ENCODE assay signal across 8 mouse cellular contexts in genomic region chr17:28801474-28802005, GRCm38 (mm10). TPM values are rescaled to one million over a fixed set of nuclear protein-coding genes. Genes with fewer than 3 reads are reported as not detected.
DNase-seq lines count a peak whose midpoint lies in the region; ATAC-seq and TF ChIP-seq lines count a peak whose summit lies in the region.

No protein-coding gene starts in this region.

- no peaks in the 10 kb centered on the region for H3K27me3 ChIP-seq in hindbrain, embryonic 11.5 days (ENCODE audit: control insufficient read depth, insufficient read depth, low read length)
- no peaks in the 10 kb centered on the region for H3K27me3 ChIP-seq in lung, postnatal 0 days (replicated peaks; ENCODE audit: insufficient read depth, low read length)

- under 1% methylated on average over 38 of the region's 42 CpGs for WGBS in hindbrain, embryonic 11.5 days
- WGBS in lung, postnatal 0 days: 2% methylated on average over 14 of the region's 42 CpGs

- peaks cover 5% of the 10 kb centered on the region; the same call in 1 of the 2 replicates for H3K36me3 ChIP-seq in hindbrain, embryonic 11.5 days (ENCODE audit: control insufficient read depth, insufficient read depth, low read length)
- H3K36me3 ChIP-seq in lung, postnatal 0 days (ENCODE audit: insufficient read depth, low read length): peaks cover 6% of the 10 kb centered on the region; the same call in 1 of the 2 replicates

- no peak for TF ChIP-seq EP300 in lung, postnatal 0 days (IDR thresholded peaks at IDR 0.05)

- H3K4me3 ChIP-seq in hindbrain, embryonic 11.5 days (ENCODE audit: low read depth, low read length): peak overlapping the region; percentile 73
- H3K4me3 ChIP-seq in lung, postnatal 0 days (ENCODE audit: low read depth, low read length): peak overlapping the region; percentile 96

- peak overlapping the region; percentile 99 for H3K9ac ChIP-seq in hindbrain, embryonic 11.5 days (ENCODE audit: low read depth, low read length)
- H3K9ac ChIP-seq in lung, postnatal 0 days (replicated peaks; ENCODE audit: low read depth): peak overlapping the region; percentile 98

- H3K9me3 ChIP-seq in hindbrain, embryonic 11.5 days (ENCODE audit: control insufficient read depth, low read length): no peaks in the 10 kb centered on the region
- H3K9me3 ChIP-seq in lung, postnatal 0 days (ENCODE audit: low read length): no peaks in the 10 kb centered on the region

- 0 out of 2 replicates have a peak, but pooled peaks cover 3% of the 10 kb centered on the region for H3K4me1 ChIP-seq in hindbrain, embryonic 11.5 days (replicated peaks; ENCODE audit: control insufficient read depth, insufficient read depth, low read length)
- H3K4me1 ChIP-seq in lung, postnatal 0 days (ENCODE audit: insufficient read depth, low read depth, low read length): 0 out of 2 replicates have a peak, but pooled peaks cover 13% of the 10 kb centered on the region

- peak overlapping the region; percentile 72 for H3K4me2 ChIP-seq in hindbrain, embryonic 11.5 days (replicated peaks; ENCODE audit: low read depth, low read length)
- peak overlapping the region; percentile 97 for H3K4me2 ChIP-seq in lung, postnatal 0 days (replicated peaks; ENCODE audit: low read depth, low read length)

- H3K27ac ChIP-seq in hindbrain, embryonic 11.5 days (ENCODE audit: low read depth, low read length): peak overlapping the region; percentile 98
- H3K27ac ChIP-seq in lung, postnatal 0 days (ENCODE audit: low read length): peak overlapping the region; percentile 99

- DNase-seq in NIH3T3 (ENCODE audit: low read depth): peak; percentile 100
- DNase-seq in cerebellum, adult 9-11 months: peak; percentile 99
- peak; percentile 94 to 98 for DNase-seq in frontal cortex, adult 2 months (ENCODE audit: extremely low spot score in 1 of 2, low spot score in 1 of 2)
- peak; percentile 100 for DNase-seq in hindbrain, embryonic 11.5 days (ENCODE audit: low spot score)
- peak; percentile 98 to 99 for DNase-seq in layer of hippocampus, postnatal 10 days (ENCODE audit: low spot score in 2 of 2)
- peak; percentile 99 for DNase-seq in lung, postnatal 0 days (ENCODE audit: low spot score)
- DNase-seq in ovary, postnatal 10 days (ENCODE audit: low spot score): peak; percentile 97
- DNase-seq in thymus, postnatal 0 days (ENCODE audit: low spot score): peak; percentile 99

- ATAC-seq in hindbrain, embryonic 11.5 days (ENCODE audit: low FRiP score): peak; percentile 98
- peak; percentile 99 for ATAC-seq in lung, postnatal 0 days

- TF ChIP-seq CTCF in lung, postnatal 0 days (IDR thresholded peaks at IDR 0.05): no peak

RNA-seq across cellular contexts. Expression of gene Brpf3, which starts 0.7 kb away (rescaled TPM):
- polyA plus RNA-seq in frontal cortex, adult 2 months (2012; rRNA removed): 39.0 and 44.3 TPM in 2 replicates
- polyA plus RNA-seq in hindbrain, embryonic 11.5 days (2014; fragmentation: Nextera tagmentation; extraction: Ambion mirVana): 7.1 and 9.8 TPM in 2 replicates
- 10 to 100 TPM; 37.2 to 37.7 TPM for total RNA-seq in layer of hippocampus, postnatal 10 days (2021)
- polyA plus RNA-seq in lung, postnatal 0 days (2015; fragmentation: Nextera tagmentation; extraction: Ambion mirVana): 6.0 and 6.2 TPM in 2 replicates
- 6.2 and 8.6 TPM in 2 replicates for polyA plus RNA-seq in thymus, postnatal 0 days (2015; fragmentation: Nextera tagmentation; extraction: Ambion mirVana)

RNA-seq across cellular contexts. Expression of gene Mapk13, which starts 32.4 kb away (rescaled TPM):
- polyA plus RNA-seq in frontal cortex, adult 2 months (2012; rRNA removed): 0.88 and 0.92 TPM in 2 replicates
- polyA plus RNA-seq in hindbrain, embryonic 11.5 days (2014; fragmentation: Nextera tagmentation; extraction: Ambion mirVana): 3.3 TPM in 2 replicates
- total RNA-seq in layer of hippocampus, postnatal 10 days (2021): 1 to 10 TPM in 1 of 2 experiments, under 1 TPM in 1; 0.96 to 2.2 TPM
- 46.7 and 46.9 TPM in 2 replicates for polyA plus RNA-seq in lung, postnatal 0 days (2015; fragmentation: Nextera tagmentation; extraction: Ambion mirVana)
- 6.7 and 6.9 TPM in 2 replicates for polyA plus RNA-seq in thymus, postnatal 0 days (2015; fragmentation: Nextera tagmentation; extraction: Ambion mirVana)

RNA-seq across cellular contexts. Expression of gene Pnpla1, which starts 56.7 kb away (rescaled TPM):
- 0.22 and 0.23 TPM in 2 replicates for polyA plus RNA-seq in frontal cortex, adult 2 months (2012; rRNA removed)
- not detected in 2 replicates for polyA plus RNA-seq in hindbrain, embryonic 11.5 days (2014; fragmentation: Nextera tagmentation; extraction: Ambion mirVana)
- under 1 TPM; 0.27 to 0.46 TPM for total RNA-seq in layer of hippocampus, postnatal 10 days (2021)
- 0.04 TPM in 1 of 2 replicates, not detected in the other for polyA plus RNA-seq in lung, postnatal 0 days (2015; fragmentation: Nextera tagmentation; extraction: Ambion mirVana)
- polyA plus RNA-seq in thymus, postnatal 0 days (2015; fragmentation: Nextera tagmentation; extraction: Ambion mirVana): 0.10 TPM in 1 of 2 replicates, not detected in the other

Comparison
In these comparisons a context has a peak if more than half of its experiments do, and no peak if none do; other contexts are left out.
1. Peak in every context shown above with its lines: DNase-seq, ATAC-seq, H3K4me3 ChIP-seq and H3K27ac ChIP-seq.